Mouse (Mus musculus) heart, postnatal 0 days (tissue): ENCODE measurements around the gene Borcs6. TPM values are rescaled to one million over a fixed set of nuclear protein-coding genes. Genes with fewer than 3 reads are reported as not detected.

ENCODE experiments used
- ATAC-seq: fragments of 200-750 bp; cut with Nextera tagmentation; 2 replicates; pipeline ENCODE4 v1.8.0; 2017; ENCODE audit warnings: low read depth, moderate number of reproducible peaks, moderate library complexity; ENCODE audit not compliant: insufficient read depth
- DNase-seq: peaks from one replicate; pipeline ENCODE4 v3.0.0-alpha.2; 2016; ENCODE audit warnings: low spot score
- H3K27ac ChIP-seq: fragments of 300-500 bp; sonication (generic); 2 replicates; pipeline ENCODE4 v1.5.1; 2014; ENCODE audit warnings: low read depth, mild to moderate bottlenecking
- H3K27me3 ChIP-seq: fragments of 300-500 bp; sonication (generic); 2 replicates; pipeline ENCODE4 v1.6.1; 2014; ENCODE audit warnings: low read length, mixed read lengths; ENCODE audit not compliant: control insufficient read depth, insufficient read depth
- H3K36me3 ChIP-seq: fragments of 300-500 bp; sonication (generic); replicated peaks from 2 replicates; pipeline ENCODE4 v1.6.1; 2014; ENCODE audit warnings: low read length, mixed read lengths; ENCODE audit not compliant: control insufficient read depth, insufficient read depth
- H3K4me1 ChIP-seq: fragments of 300-500 bp; sonication (generic); 2 replicates; pipeline ENCODE4 v1.6.1; 2014; ENCODE audit warnings: antibody characterized with exemption; ENCODE audit not compliant: control insufficient read depth, insufficient read depth
- H3K4me2 ChIP-seq: fragments of 300-500 bp; sonication (generic); 2 replicates; pipeline ENCODE4 v1.6.1; 2014; ENCODE audit warnings: low read depth, mild to moderate bottlenecking, low read length, moderate library complexity
- H3K4me3 ChIP-seq: fragments of 300-500 bp; sonication (generic); 2 replicates; pipeline ENCODE4 v1.5.1; 2014; ENCODE audit warnings: low read depth, low read length
- H3K9ac ChIP-seq: fragments of 300-500 bp; sonication (generic); replicated peaks from 2 replicates; pipeline ENCODE4 v1.6.1; 2014; ENCODE audit warnings: low read depth, low read length, mixed read lengths
- H3K9me3 ChIP-seq: fragments of 300-500 bp; sonication (generic); replicated peaks from 2 replicates; pipeline ENCODE4 v1.6.1; 2016; ENCODE audit warnings: low read length; ENCODE audit not compliant: control insufficient read depth
- CTCF ChIP-seq: IDR thresholded peaks from 2 replicates; pipeline ENCODE4 v1.5.1; 2016; ENCODE audit warnings: antibody characterized with exemption, control low read depth, low read depth
- EP300 ChIP-seq: IDR thresholded peaks from 2 replicates; pipeline ENCODE4 v1.6.1; 2016; ENCODE audit warnings: antibody characterized with exemption, low read depth
- WGBS: fragments of 180-500 bp; shearing (Covaris S2); extraction: QIAGEN DNeasy Blood & Tissue Kit; methylation state at CpG from one replicate; pipeline ENCODE4 v1.1.7; 2014; 5-methylcytosine and 5-hydroxymethylcytosine counted together
- polyA plus RNA-seq: library from polyadenylated mRNA; unstranded; fragments of >200 nt; fragmentation: Nextera tagmentation; extraction: Ambion mirVana; gene quantifications from 2 replicates; pipeline ENCODE4 v1.2.1, GENCODE M21; 2015
- total RNA-seq: library from RNA; depleted of rRNA; stranded (reverse); fragments of >200 nt; gene quantifications from 2 replicates; pipeline ENCODE4 v1.2.3, GENCODE M21; 2014; ENCODE audit warnings: low replicate concordance

The Borcs6 gene
- total and polyA plus RNA-seq, 2 experiments from 2014 or later, result 12.1 to 24.1 TPM

DNA sequence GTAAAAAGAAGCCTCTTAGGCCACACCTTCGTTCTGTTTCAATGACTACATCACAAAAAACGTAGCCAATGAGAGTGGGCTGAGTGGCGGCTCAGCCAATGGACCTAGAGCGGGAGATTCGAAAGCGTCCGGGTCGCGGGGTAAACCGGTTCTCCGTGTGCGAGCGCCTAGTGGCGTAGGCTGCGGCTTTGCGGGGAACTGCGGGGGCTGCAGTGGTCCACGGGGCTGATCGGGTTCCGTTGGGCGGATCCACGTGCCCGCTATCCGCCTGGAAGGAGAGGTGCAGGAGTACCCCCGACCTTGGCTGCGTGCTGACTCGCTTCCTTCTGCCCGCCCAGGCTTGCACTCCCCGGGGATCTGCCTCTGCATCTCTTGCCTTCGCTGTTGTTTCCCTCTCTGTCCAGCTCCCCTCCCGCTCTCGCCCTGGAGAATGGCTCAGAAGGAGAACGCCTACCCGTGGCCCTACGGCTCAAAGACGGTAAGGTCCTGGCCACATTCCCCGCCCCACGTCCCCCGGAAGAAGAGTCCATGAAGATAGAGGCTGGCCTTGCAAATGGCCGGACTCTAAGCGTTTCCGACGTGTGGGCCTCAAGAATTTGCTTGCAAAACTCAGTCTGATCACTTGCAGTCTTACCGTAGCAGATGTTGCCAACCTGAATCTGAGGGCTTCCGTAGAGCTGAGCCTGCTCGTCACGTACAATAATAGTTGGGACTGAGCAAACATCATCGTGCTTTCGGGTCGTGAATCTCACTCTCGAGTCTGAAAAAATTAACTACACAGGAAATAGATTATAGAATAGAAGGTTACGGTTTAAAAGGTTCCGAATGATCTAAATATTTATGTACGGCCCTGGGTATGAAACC, 13.8 kb upstream of the Borcs6 start, which contains the start of gene Aurkb:
Gene Aurkb, plus strand, starts transcription at position 117 of the 864 bp plus-strand sequence.
- Histone ChIP-seq H3K4me1 (peaks cover 11% of the 10 kb centered on the region), H3K9ac (peak within 1 kb of the TSS; percentile 66), H3K27ac (peak within 1 kb of the TSS; percentile 83), H3K27me3 (no peaks in the 10 kb centered on the region), H3K4me2 (peak within 1 kb of the TSS; percentile 84), H3K36me3 (peaks cover 14% of the 10 kb centered on the region; the same call in 1 of the 2 replicates), H3K9me3 (no peaks in the 10 kb centered on the region), H3K4me3 (peak within 1 kb of the TSS; percentile 84)
- WGBS, result under 1% methylated on average over 53 of the region's 54 CpGs
- no peak for TF ChIP-seq CTCF
- no peak for TF ChIP-seq EP300
- peak; percentile 94 for DNase-seq
- ATAC-seq, result peak; percentile 73

DNA sequence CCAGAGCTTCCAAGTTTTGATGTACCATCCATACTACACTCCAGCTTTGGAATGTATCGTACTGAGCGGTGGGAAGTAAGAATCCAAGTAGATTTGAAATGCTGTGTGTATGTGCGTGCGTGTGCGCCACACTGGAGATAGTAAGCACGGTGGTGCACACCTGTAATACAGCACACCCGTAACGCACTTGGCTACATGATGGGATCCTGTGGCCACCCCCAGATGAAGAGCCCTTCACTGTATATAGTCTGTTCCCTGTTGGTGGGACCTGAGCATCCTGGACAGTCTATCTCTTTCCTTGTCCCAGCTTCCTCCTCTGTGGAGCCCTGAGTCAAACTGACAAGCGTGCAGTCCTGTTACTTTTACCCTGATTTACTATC, 13.1 kb upstream of the Borcs6 start:
- TF ChIP-seq CTCF (no peak), EP300 (no peak)
- Histone ChIP-seq H3K4me2 (peak overlapping the region; percentile 84), H3K4me3 (peak overlapping the region; percentile 84), H3K9me3 (no peaks in the 10 kb centered on the region), H3K27ac (peak overlapping the region; percentile 83), H3K4me1 (peaks cover 11% of the 10 kb centered on the region), H3K27me3 (no peaks in the 10 kb centered on the region), H3K36me3 (peaks cover 19% of the 10 kb centered on the region; the same call in 1 of the 2 replicates), H3K9ac (peak overlapping the region; percentile 66)
- ATAC-seq, result no peak
- DNase-seq, result no peak
- whole genome bisulfite sequencing, result 7% methylated on average over 9 of the region's 9 CpGs

DNA sequence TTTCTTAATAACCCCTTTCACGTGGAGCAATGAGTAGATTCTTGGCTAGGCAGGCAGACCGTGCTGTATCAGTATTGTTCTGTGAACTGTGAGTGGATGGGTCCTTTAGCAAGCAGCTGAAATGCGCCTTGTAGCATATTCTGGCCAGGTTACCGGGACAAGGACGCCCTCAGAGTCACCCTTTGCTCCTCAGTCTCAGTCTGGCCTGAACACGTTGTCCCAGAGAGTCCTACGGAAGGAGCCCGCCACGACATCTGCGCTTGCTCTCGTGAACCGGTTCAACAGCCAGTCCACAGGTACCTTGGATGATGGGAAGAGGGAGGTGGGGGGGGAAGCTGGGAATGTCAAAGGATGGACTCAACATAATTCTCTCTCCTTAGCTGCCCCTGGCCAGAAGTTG, 11.9 kb upstream of the Borcs6 start:
- no peak overlapping the region for H3K9ac ChIP-seq
- DNase-seq, result no peak
- H3K27ac ChIP-seq, result no peak overlapping the region
- H3K36me3 ChIP-seq, result peaks cover 19% of the 10 kb centered on the region; the same call in 1 of the 2 replicates
- TF ChIP-seq CTCF (no peak), EP300 (no peak)
- H3K4me3 ChIP-seq, result no peak overlapping the region
- no peaks in the 10 kb centered on the region for H3K27me3 ChIP-seq
- no peaks in the 10 kb centered on the region for H3K9me3 ChIP-seq
- H3K4me1 ChIP-seq, result peaks cover 11% of the 10 kb centered on the region
- 82% methylated on average over 12 of the region's 12 CpGs for WGBS
- H3K4me2 ChIP-seq, result peak overlapping the region; percentile 84; the same call in 1 of the 2 replicates
- ATAC-seq, result no peak

DNA sequence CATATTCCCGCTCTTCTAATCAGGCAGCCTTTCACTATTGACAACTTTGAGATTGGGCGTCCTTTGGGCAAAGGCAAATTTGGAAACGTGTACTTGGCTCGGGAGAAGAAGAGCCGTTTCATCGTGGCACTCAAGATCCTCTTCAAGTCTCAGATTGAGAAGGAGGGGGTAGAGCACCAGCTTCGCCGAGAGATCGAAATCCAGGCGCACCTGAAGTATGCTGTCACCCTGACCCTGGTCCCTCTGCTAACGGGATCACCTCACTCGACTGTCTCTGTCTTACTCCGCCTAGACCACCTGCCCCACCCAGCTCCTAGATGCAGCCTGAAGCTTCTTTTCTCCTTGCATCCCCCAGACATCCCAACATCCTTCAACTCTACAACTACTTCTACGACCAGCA, 11.4 kb upstream of the Borcs6 start:
- 90% methylated on average over 14 of the region's 14 CpGs for WGBS
- no peak for ATAC-seq
- Histone ChIP-seq H3K4me2 (no peak overlapping the region), H3K9ac (no peak overlapping the region), H3K27me3 (no peaks in the 10 kb centered on the region), H3K36me3 (peaks cover 19% of the 10 kb centered on the region; the same call in 1 of the 2 replicates), H3K27ac (no peak overlapping the region), H3K4me3 (no peak overlapping the region), H3K9me3 (no peaks in the 10 kb centered on the region), H3K4me1 (peaks cover 11% of the 10 kb centered on the region)
- TF ChIP-seq EP300, result no peak
- TF ChIP-seq CTCF, result no peak
- no peak for DNase-seq

DNA sequence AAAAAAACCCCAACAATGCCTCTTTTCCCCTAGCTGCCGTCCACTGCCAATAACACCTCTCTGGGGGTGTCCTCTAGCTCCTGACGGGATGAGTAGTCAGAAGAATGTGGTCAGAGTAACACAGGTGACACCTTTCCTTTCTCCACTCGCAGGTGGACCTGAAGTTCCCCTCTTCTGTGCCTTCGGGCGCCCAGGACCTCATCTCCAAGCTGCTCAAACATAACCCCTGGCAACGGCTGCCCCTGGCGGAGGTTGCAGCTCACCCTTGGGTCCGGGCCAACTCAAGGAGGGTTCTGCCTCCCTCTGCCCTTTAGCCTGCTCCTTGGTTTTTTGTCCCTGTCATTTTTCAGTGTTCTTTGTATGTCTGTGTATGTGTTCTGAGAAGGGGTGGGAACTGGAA, 8.8 kb upstream of the Borcs6 start:
- ATAC-seq (no peak), DNase-seq (no peak)
- Histone ChIP-seq H3K4me3 (no peak overlapping the region), H3K4me2 (no peak overlapping the region), H3K27ac (no peak overlapping the region), H3K36me3 (peaks cover 19% of the 10 kb centered on the region; the same call in 1 of the 2 replicates), H3K4me1 (peaks cover 11% of the 10 kb centered on the region), H3K9ac (no peak overlapping the region), H3K9me3 (no peaks in the 10 kb centered on the region), H3K27me3 (no peaks in the 10 kb centered on the region)
- no peak for TF ChIP-seq CTCF
- no peak for TF ChIP-seq EP300
- WGBS, result 92% methylated on average over 8 of the region's 8 CpGs
